Mouse (Mus musculus) spleen, adult 2 months (tissue): ENCODE data around the gene Eif4a1.

Experiments used
- CTCF ChIP-seq: fragments of 200-500 bp; IDR thresholded peaks from 2 replicates; pipeline ENCODE4 v1.5.1; 2011; ENCODE audit warnings: mild to moderate bottlenecking, inconsistent platforms; ENCODE audit not compliant: insufficient read depth, insufficient read length, insufficient replicate concordance; ENCODE audit errors: extremely low read depth
- POLR2A ChIP-seq: fragments of 200-500 bp; IDR thresholded peaks from 2 replicates; pipeline ENCODE4 v1.6.1; 2011; ENCODE audit warnings: low read depth, low read length, inconsistent platforms

DNA sequence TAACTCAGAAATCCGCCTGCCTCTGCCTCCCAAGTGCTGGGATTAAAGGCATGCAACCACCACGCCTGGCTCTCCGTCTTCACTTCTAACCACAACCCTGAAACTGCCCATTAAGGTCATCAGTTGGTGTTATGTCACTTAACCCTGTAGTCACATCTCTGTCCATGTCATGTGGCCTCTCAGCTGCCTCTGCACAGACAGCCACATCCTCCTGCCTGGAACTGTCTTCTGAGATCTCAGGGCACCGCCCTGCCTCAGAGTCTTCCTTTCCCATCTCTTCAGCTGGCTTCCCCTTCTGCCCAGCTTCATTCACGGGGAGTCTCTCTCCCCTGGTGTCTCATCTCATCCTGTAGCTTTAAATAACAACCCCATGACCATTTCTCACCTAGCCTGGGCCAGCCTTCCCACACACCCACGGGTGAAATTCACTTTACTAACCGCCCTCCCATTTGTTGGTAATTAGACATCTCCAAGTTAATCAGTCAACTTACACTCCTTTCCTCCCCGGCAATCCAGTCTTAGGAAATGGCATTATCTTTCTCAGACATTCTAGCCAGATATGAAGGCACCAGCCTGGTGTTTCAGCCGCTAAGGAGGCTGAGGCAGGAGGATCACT lies 20.1 kb upstream of the Eif4a1 start:
- TF ChIP-seq POLR2A, result no peak
- no peak for TF ChIP-seq CTCF
